Mouse (Mus musculus): ENCODE measurements at regions not wholly inside any gene's neighbourhood (a gene's known extent, or its start where the extent isn't known, plus 50 kb on each side); places are given as distances from the start of the nearest gene placed in this dataset.

- H3K4me1 ChIP-seq (ENCODE audit: control insufficient read depth, insufficient read depth, low read length): no peaks in the 10 kb centered on the region
These were observed 1345.5 kb upstream of the Zeb2 start for GRCm38 (mm10) chr2:46462670-46463069.

GRCm38 (mm10) chr2:46450698-46451097 lies 1333.5 kb upstream of the Zeb2 start:
- H3K4me3 ChIP-seq (ENCODE audit: low read depth, low read length): no peak overlapping the region
- H3K4me1 ChIP-seq (ENCODE audit: control insufficient read depth, insufficient read depth, low read length): no peaks in the 10 kb centered on the region
- no peaks in the 10 kb centered on the region for H3K27me3 ChIP-seq (ENCODE audit: control insufficient read depth, insufficient read depth, low read length)
- no peaks in the 10 kb centered on the region for H3K36me3 ChIP-seq (ENCODE audit: control insufficient read depth, insufficient read depth, low read length)
- 86% methylated on average over 6 of the region's 6 CpGs for WGBS
- DNase-seq (ENCODE audit: low spot score) (no peak), ATAC-seq (ENCODE audit: insufficient number of reproducible peaks, low FRiP score, low TSS enrichment, low read depth) (no peak)
- no peak overlapping the region for H3K27ac ChIP-seq (replicated peaks; ENCODE audit: low read depth, low read length)
- H3K9me3 ChIP-seq (ENCODE audit: control insufficient read depth, low read length): no peaks in the 10 kb centered on the region
- H3K9ac ChIP-seq (ENCODE audit: low read length): no peak overlapping the region
- H3K4me2 ChIP-seq (ENCODE audit: low read depth, severe bottlenecking): no peak overlapping the region

More at GRCm38 (mm10) chr2:46462670-46463069, 1345.5 kb upstream of the Zeb2 start:
- no peak for DNase-seq (ENCODE audit: low spot score)
- no peak overlapping the region for H3K9ac ChIP-seq (ENCODE audit: low read length)
- ATAC-seq (ENCODE audit: insufficient number of reproducible peaks, low FRiP score, low TSS enrichment, low read depth): no peak
- WGBS: 85% methylated on average over 2 of the region's 2 CpGs
- H3K27ac ChIP-seq (replicated peaks; ENCODE audit: low read depth, low read length): no peak overlapping the region
- no peaks in the 10 kb centered on the region for H3K36me3 ChIP-seq (ENCODE audit: control insufficient read depth, insufficient read depth, low read length)
- H3K9me3 ChIP-seq (ENCODE audit: control insufficient read depth, low read length): no peaks in the 10 kb centered on the region
- no peak overlapping the region for H3K4me3 ChIP-seq (ENCODE audit: low read depth, low read length)
- no peaks in the 10 kb centered on the region for H3K27me3 ChIP-seq (ENCODE audit: control insufficient read depth, insufficient read depth, low read length)
- H3K4me2 ChIP-seq (ENCODE audit: low read depth, severe bottlenecking): no peak overlapping the region

GRCm38 (mm10) chr2:46445306-46445705 lies 1328.1 kb upstream of the Zeb2 start:
- Histone ChIP-seq H3K27me3 (ENCODE audit: control insufficient read depth, insufficient read depth, low read length) (no peaks in the 10 kb centered on the region), H3K9me3 (ENCODE audit: control insufficient read depth, low read length) (no peaks in the 10 kb centered on the region), H3K27ac (replicated peaks; ENCODE audit: low read depth, low read length) (no peak overlapping the region), H3K4me3 (ENCODE audit: low read depth, low read length) (no peak overlapping the region), H3K4me2 (ENCODE audit: low read depth, severe bottlenecking) (no peak overlapping the region), H3K9ac (ENCODE audit: low read length) (no peak overlapping the region), H3K36me3 (ENCODE audit: control insufficient read depth, insufficient read depth, low read length) (no peaks in the 10 kb centered on the region), H3K4me1 (ENCODE audit: control insufficient read depth, insufficient read depth, low read length) (peaks cover 5% of the 10 kb centered on the region; the same call in 1 of the 2 replicates)
- 70% methylated on average over 3 of the region's 3 CpGs for WGBS
- no peak for DNase-seq (ENCODE audit: low spot score)
- no peak for ATAC-seq (ENCODE audit: insufficient number of reproducible peaks, low FRiP score, low TSS enrichment, low read depth)

GRCm38 (mm10) chr2:46443686-46444180 lies 1326.5 kb upstream of the Zeb2 start:
- DNase-seq (ENCODE audit: low spot score): peak; percentile 56
- Histone ChIP-seq H3K4me1 (ENCODE audit: control insufficient read depth, insufficient read depth, low read length) (peaks cover 5% of the 10 kb centered on the region; the same call in 1 of the 2 replicates), H3K9ac (ENCODE audit: low read length) (no peak overlapping the region), H3K27me3 (ENCODE audit: control insufficient read depth, insufficient read depth, low read length) (no peaks in the 10 kb centered on the region), H3K4me2 (ENCODE audit: low read depth, severe bottlenecking) (no peak overlapping the region), H3K27ac (replicated peaks; ENCODE audit: low read depth, low read length) (peak overlapping the region; percentile 45; the same call in 1 of the 2 replicates), H3K9me3 (ENCODE audit: control insufficient read depth, low read length) (no peaks in the 10 kb centered on the region), H3K4me3 (ENCODE audit: low read depth, low read length) (no peak overlapping the region), H3K36me3 (ENCODE audit: control insufficient read depth, insufficient read depth, low read length) (no peaks in the 10 kb centered on the region)
- WGBS: 33% methylated on average over 5 of the region's 5 CpGs
- ATAC-seq (ENCODE audit: insufficient number of reproducible peaks, low FRiP score, low TSS enrichment, low read depth): peak; percentile 70; the same call in 1 of the 2 replicates

- Histone ChIP-seq H3K4me2 (ENCODE audit: low read depth, severe bottlenecking) (no peak overlapping the region), H3K9me3 (ENCODE audit: control insufficient read depth, low read length) (no peaks in the 10 kb centered on the region), H3K9ac (ENCODE audit: low read length) (no peak overlapping the region), H3K4me1 (ENCODE audit: control insufficient read depth, insufficient read depth, low read length) (peaks cover 5% of the 10 kb centered on the region; the same call in 1 of the 2 replicates), H3K27me3 (ENCODE audit: control insufficient read depth, insufficient read depth, low read length) (no peaks in the 10 kb centered on the region), H3K36me3 (ENCODE audit: control insufficient read depth, insufficient read depth, low read length) (no peaks in the 10 kb centered on the region), H3K27ac (replicated peaks; ENCODE audit: low read depth, low read length) (no peak overlapping the region), H3K4me3 (ENCODE audit: low read depth, low read length) (no peak overlapping the region)
- peak; percentile 76 for ATAC-seq (ENCODE audit: insufficient number of reproducible peaks, low FRiP score, low TSS enrichment, low read depth)
- DNase-seq (ENCODE audit: low spot score): no peak
- WGBS: 44% methylated on average over 6 of the region's 6 CpGs
These were observed 1326.0 kb upstream of the Zeb2 start for GRCm38 (mm10) chr2:46443061-46443685.

- Histone ChIP-seq H3K27me3 (ENCODE audit: control insufficient read depth, insufficient read depth, low read length) (no peaks in the 10 kb centered on the region), H3K4me1 (ENCODE audit: control insufficient read depth, insufficient read depth, low read length) (peaks cover 5% of the 10 kb centered on the region; the same call in 1 of the 2 replicates), H3K9ac (ENCODE audit: low read length) (no peak overlapping the region), H3K27ac (replicated peaks; ENCODE audit: low read depth, low read length) (no peak overlapping the region), H3K4me3 (ENCODE audit: low read depth, low read length) (no peak overlapping the region), H3K9me3 (ENCODE audit: control insufficient read depth, low read length) (no peaks in the 10 kb centered on the region), H3K36me3 (ENCODE audit: control insufficient read depth, insufficient read depth, low read length) (no peaks in the 10 kb centered on the region), H3K4me2 (ENCODE audit: low read depth, severe bottlenecking) (no peak overlapping the region)
- DNase-seq (ENCODE audit: low spot score) (no peak), ATAC-seq (ENCODE audit: insufficient number of reproducible peaks, low FRiP score, low TSS enrichment, low read depth) (no peak)
- 71% methylated on average over 6 of the region's 6 CpGs for WGBS
These were observed 1325.4 kb upstream of the Zeb2 start for GRCm38 (mm10) chr2:46442576-46442975.

GRCm38 (mm10) chr2:46441927-46442326 lies 1324.7 kb upstream of the Zeb2 start:
- DNase-seq (ENCODE audit: low spot score) (no peak), ATAC-seq (ENCODE audit: insufficient number of reproducible peaks, low FRiP score, low TSS enrichment, low read depth) (no peak)
- no peaks in the 10 kb centered on the region for H3K9me3 ChIP-seq (ENCODE audit: control insufficient read depth, low read length)
- H3K36me3 ChIP-seq (ENCODE audit: control insufficient read depth, insufficient read depth, low read length): no peaks in the 10 kb centered on the region
- H3K27ac ChIP-seq (replicated peaks; ENCODE audit: low read depth, low read length): no peak overlapping the region
- H3K4me3 ChIP-seq (ENCODE audit: low read depth, low read length): no peak overlapping the region
- 88% methylated on average over 8 of the region's 8 CpGs for WGBS
- H3K4me2 ChIP-seq (ENCODE audit: low read depth, severe bottlenecking): no peak overlapping the region
- H3K27me3 ChIP-seq (ENCODE audit: control insufficient read depth, insufficient read depth, low read length): no peaks in the 10 kb centered on the region
- no peak overlapping the region for H3K9ac ChIP-seq (ENCODE audit: low read length)
- H3K4me1 ChIP-seq (ENCODE audit: control insufficient read depth, insufficient read depth, low read length): peaks cover 5% of the 10 kb centered on the region; the same call in 1 of the 2 replicates

- H3K9ac ChIP-seq (ENCODE audit: low read length): no peak overlapping the region
- no peaks in the 10 kb centered on the region for H3K27me3 ChIP-seq (ENCODE audit: control insufficient read depth, insufficient read depth, low read length)
- peaks cover 5% of the 10 kb centered on the region; the same call in 1 of the 2 replicates for H3K4me1 ChIP-seq (ENCODE audit: control insufficient read depth, insufficient read depth, low read length)
- no peak overlapping the region for H3K27ac ChIP-seq (replicated peaks; ENCODE audit: low read depth, low read length)
- WGBS: 93% methylated on average over 5 of the region's 5 CpGs
- no peaks in the 10 kb centered on the region for H3K9me3 ChIP-seq (ENCODE audit: control insufficient read depth, low read length)
- no peak overlapping the region for H3K4me3 ChIP-seq (ENCODE audit: low read depth, low read length)
- no peaks in the 10 kb centered on the region for H3K36me3 ChIP-seq (ENCODE audit: control insufficient read depth, insufficient read depth, low read length)
- ATAC-seq (ENCODE audit: insufficient number of reproducible peaks, low FRiP score, low TSS enrichment, low read depth) (no peak), DNase-seq (ENCODE audit: low spot score) (no peak)
- no peak overlapping the region for H3K4me2 ChIP-seq (ENCODE audit: low read depth, severe bottlenecking)
These were observed 1324.2 kb upstream of the Zeb2 start for GRCm38 (mm10) chr2:46441348-46441747.

Data from limb, embryonic 11.5 days (tissue).